Mouse (Mus musculus) heart, postnatal 10 days (tissue): ENCODE data around the gene Fkbp2. TPM values are rescaled to one million over a fixed set of nuclear protein-coding genes. Genes with fewer than 3 reads are reported as not detected.

Experiments
- DNase-seq, 2 experiments: peaks; one replicate each; pipeline ENCODE4 v3.0.0; 2021
- intact Hi-C: fragments of 180-260 bp; cut with DNase I; formaldehyde crosslinking; loops from one replicate; pipeline ENCODE4 v1.15.1; 2025
- total RNA-seq, 2 experiments: library from RNA; stranded (reverse); gene quantifications; 2 replicates each; pipeline ENCODE4 v1.2.3; 2021

The Fkbp2 gene
- total RNA-seq, 2 experiments from 2014 or later: 14.7 to 19.0 TPM

DNA sequence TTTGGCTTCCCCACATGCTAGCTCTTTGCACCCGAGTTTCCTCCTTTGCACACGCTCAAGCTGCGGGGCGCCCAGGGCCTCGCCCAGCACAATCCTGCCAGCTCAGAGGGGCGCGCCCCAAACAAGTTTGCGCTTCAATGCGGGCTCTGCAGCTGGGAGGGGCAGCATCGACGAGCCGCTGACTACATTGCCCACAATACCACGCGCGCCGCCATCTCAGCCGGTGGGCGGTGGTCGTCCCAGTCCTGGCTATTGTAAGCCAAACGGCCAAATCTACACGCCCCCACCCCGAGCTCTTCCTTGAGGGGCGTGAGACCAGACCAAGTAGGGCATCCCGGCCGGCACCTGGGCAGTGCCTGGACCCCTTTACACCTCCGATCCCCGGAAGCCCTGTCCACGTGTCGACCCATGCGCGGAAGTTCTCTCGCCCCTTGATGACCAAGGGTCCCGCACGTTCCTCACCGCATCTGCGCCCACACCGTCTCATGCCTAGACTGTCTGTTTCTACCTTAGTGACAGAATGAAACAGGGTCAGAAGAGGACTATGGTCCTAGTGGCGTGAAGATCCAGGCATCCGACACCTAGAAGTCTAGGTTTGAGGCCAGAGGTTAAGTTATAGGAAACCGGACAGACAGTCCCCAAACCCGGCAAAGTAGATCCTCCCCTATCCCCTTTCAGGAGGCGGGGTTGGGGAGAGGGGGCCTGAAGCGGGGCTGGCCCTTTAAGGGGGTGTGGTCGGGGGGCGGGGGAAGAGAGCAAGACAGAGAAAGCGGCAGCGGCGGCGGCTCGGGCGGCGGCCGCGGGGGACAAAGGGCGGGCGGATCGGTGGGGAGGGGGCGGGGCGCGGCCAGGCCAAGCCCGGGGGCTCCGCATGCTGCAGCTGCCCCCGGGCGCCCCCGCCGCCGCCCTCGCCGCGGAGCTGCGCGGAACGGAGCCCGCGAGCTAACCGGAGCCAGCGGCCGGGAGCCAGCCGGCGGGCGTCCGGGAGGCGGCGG is 5.8 kb downstream of the Fkbp2 start, which contains the start of gene Ppp1r14b:
TSS of gene Ppp1r14b (plus strand) at position 758 of the 995 bp plus-strand sequence.
- DNase-seq: peak; percentile 84 to 87
- intact Hi-C loops: loop anchor here (1.0 to 5.0 kb wide), 2 partner anchors 22 to 32 kb away; partner anchors contain the start of genes Bad and Gpr137

DNA sequence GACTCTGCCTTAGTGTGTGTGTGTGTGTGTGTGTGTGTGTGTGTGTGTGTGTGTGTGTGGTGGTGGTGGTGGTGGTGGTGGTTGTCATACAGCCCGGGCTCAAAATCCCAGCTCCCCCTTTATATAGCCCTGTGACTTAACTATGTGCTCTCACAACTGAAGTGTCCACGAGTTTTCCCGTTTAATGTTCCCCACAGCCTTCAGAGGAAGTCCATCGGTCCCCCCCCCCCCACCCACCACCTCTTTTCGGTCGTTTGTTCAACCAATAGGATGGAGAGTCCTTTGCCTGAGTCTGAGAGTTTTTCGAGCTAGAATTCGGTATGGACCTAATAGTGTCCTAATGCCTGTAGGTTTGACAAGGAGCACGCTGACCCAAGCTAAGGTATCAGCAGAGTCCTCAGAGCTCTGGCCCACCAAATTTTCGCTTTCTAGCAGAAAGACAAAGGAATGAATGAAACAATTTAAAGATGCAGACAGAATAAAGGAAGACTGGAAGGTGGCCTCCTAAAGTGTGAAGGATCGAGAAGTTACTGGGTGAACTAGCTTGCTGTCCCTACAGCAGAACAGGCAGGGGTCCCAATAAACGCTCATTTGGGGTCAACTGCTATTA is 6.6 kb downstream of the Fkbp2 start:
- intact Hi-C loops: loop anchor here (1.0 kb wide), 1 partner anchor 21 kb away; no protein-coding TSS in a partner anchor
- no peak for DNase-seq

GRCm38 (mm10) chr19:6972247-6972917 is 7.9 kb downstream of the Fkbp2 start:
- intact Hi-C loops: no loop called here

DNA sequence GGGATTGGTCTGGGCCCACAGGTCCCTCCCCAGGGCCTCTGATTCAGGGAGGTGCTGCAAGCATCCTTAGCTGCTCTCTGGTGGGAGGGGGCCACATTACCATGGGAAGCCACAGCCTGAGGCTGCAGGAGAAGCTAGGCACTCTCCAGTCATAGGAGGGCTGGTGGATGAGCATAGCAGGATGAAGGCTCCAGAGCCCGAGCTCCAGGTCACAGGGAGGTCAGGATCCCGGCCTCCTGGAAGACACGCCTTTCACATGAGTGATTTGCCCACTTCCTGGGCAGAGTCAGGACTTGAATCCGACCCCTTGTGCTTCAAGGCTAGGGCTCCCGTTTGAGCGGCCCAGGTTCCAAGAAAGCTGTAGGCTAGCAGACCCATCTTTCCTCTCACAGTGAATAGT is 8.7 kb downstream of the Fkbp2 start:
- intact Hi-C loops: no loop called here

More at GRCm38 (mm10) chr19:6972247-6972917, 7.9 kb downstream of the Fkbp2 start:
- DNase-seq: no peak

DNA sequence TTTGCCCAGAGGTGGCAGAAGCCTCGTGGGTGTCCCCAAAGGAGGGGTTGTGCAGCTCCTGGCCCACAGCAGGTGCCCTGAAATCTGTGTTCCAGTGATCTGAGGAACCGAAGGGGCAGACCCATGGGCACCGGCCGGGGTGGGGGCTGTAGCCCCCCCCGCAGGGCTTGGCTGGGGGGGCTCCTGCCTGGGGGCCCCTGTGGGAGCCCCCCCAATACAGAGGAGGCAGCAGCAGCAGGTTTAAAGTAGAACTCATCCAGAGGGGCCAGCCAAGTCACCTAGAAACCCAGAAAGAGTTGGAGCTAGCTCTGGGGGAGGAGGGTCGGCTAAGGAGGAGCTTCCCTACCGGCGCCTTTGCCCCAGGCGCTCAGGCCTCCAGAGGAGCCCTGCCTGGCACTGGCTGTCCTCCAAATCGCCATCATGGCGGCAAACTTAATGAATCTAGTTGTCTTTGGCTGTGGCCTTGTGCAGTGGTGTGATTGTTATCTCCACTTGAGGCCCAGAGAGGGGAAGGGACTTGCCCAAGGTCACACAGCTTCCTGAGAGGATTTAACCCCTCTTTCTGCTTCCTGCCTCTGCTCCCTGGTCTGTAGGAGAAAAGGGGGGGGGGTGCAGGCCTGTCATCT is 9.7 kb downstream of the Fkbp2 start:
- intact Hi-C loops: no loop called here
- no peak for DNase-seq

More for the DNA sequence above, 8.7 kb downstream of the Fkbp2 start:
- DNase-seq: no peak

GRCm38 (mm10) chr19:6969665-6970381 is 10.5 kb downstream of the Fkbp2 start:
- intact Hi-C loops: loop anchor here (2.0 kb wide), 2 partner anchors 17 to 45 kb away; partner anchors contain the start of gene Catsperz
- peak; percentile 76 to 79 for DNase-seq

- no peak for DNase-seq
- intact Hi-C loops: loop anchor here (2.0 kb wide), 2 partner anchors 16 to 44 kb away; partner anchors contain the start of gene Catsperz
Measured at GRCm38 (mm10) chr19:6969291-6969664, 11.0 kb downstream of the Fkbp2 start.

- no peak for DNase-seq
- intact Hi-C loops: loop anchor here (2.0 kb wide), 2 partner anchors 16 to 44 kb away; partner anchors contain the start of gene Catsperz
Measured at GRCm38 (mm10) chr19:6968491-6969271, 11.6 kb downstream of the Fkbp2 start.

- no peak for DNase-seq
- intact Hi-C loops: no loop called here
Measured at GRCm38 (mm10) chr19:6956461-6956860, 23.8 kb downstream of the Fkbp2 start.

- peak; percentile 69 to 76 for DNase-seq
- intact Hi-C loops: no loop called here
Measured at GRCm38 (mm10) chr19:6955424-6955823, 24.9 kb downstream of the Fkbp2 start.

- intact Hi-C loops: no loop called here
Measured at GRCm38 (mm10) chr19:6954046-6954445, 26.3 kb downstream of the Fkbp2 start.

GRCm38 (mm10) chr19:6952712-6953037 is 27.6 kb downstream of the Fkbp2 start:
- DNase-seq: peak; percentile 47 to 62
- intact Hi-C loops: loop anchor here (1.0 to 2.0 kb wide), 2 partner anchors 16 to 22 kb away; partner anchors contain the start of gene Ppp1r14b

More at GRCm38 (mm10) chr19:6954046-6954445, 26.3 kb downstream of the Fkbp2 start:
- DNase-seq: peak; percentile 57 to 62

DNA sequence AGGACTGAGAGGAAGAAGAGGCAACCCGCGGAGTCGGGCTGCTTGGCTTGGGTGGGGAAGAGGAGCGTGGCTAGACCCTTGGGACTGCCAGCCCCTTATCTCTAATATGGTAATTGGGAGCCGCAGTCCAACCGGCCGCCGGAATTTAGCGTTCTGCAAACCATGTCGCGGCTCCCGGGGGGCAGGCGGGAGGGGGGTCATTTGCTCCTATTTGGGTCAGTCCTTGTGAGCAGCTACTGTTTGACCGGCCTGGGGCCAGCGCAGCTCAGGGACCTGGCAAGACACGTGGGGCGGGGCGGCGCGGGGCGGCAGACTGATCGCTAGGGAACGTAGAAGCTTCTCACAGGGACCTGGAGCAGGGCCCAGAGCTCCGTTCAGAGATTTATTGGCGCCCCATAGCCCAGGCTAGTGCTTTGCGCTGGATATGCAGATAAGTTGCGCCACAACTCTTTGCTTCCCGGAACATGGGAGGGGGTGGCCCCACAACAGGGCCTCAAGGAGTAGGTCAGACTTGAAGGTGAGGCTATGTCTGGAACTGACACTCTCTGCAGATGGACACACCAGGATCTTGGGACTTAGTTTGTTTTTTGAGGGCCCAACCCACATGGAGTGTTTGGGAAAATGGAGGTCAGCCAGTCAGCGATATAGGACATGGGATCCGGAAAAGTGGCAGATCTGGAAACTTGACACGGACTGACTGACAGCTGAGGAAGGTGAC is 28.1 kb downstream of the Fkbp2 start:
- intact Hi-C loops: loop anchor here (1.0 to 2.0 kb wide), 3 partner anchors 10 to 22 kb away; partner anchors contain the start of genes Gpr137 and Ppp1r14b
- peak; percentile 92 to 93 for DNase-seq

DNA sequence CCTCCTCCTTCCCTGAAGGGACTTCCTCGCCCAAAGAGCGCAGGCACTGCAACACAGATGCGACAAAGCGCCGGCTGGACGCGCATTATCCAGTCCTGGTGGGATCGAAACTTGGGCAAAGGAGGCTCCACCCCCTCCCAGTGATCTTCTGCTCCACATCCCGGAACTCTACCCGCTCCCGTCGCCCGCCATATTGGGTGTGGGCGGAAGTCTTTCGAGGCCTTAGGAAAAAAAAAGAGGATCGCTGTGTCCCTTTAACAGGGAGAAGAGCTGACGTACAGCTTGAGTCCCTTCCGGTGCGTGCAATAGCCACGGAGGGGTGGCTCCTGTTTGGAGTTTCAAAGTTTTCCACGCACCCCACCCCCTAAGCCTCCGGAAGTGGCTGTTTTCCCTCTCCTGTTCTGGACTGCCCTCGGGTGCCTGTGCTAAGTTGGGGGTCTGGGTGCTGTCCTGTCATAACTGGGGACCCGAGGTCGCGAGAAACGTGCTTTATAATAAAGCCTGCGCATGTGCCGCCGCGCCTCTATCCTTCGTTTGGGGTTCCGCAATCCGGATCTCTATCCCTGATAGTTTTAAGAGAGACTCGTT is 28.8 kb downstream of the Fkbp2 start:
- intact Hi-C loops: loop anchor here (1.0 kb wide), 1 partner anchor 9 kb away; the partner anchor contains the start of gene Gpr137

GRCm38 (mm10) chr19:6950613-6951153 is 29.6 kb downstream of the Fkbp2 start:
- intact Hi-C loops: loop anchor here (1.0 kb wide), 1 partner anchor 8 kb away; the partner anchor contains the start of gene Gpr137

More for the DNA sequence above, 28.8 kb downstream of the Fkbp2 start:
- DNase-seq: peak; percentile 98

GRCm38 (mm10) chr19:6949951-6950350 is 30.4 kb downstream of the Fkbp2 start:
- intact Hi-C loops: no loop called here
- no peak for DNase-seq

More at GRCm38 (mm10) chr19:6950613-6951153, 29.6 kb downstream of the Fkbp2 start:
- peak; percentile 68 to 74 for DNase-seq

- no peak for DNase-seq
- intact Hi-C loops: no loop called here
Measured at GRCm38 (mm10) chr19:6949532-6949931, 30.8 kb downstream of the Fkbp2 start.
